Mouse (Mus musculus) gastrocnemius, postnatal 14 days (tissue): ENCODE data around the gene Slc10a7. TPM values are rescaled to one million over a fixed set of nuclear protein-coding genes. Genes with fewer than 3 reads are reported as not detected.
"Not testable (repeated sequence)": the region's sequence is repeated elsewhere in the genome, so short reads cannot be mapped to it uniquely, and the experiment has no call there.

Experiments used
- DNase-seq: peaks from one replicate; pipeline ENCODE4 v3.0.0; 2021; ENCODE audit warnings: mixed read lengths
- intact Hi-C: fragments of 180-260 bp; cut with DNase I; formaldehyde crosslinking; loops from one replicate; pipeline ENCODE4 v1.15.1; 2025; ENCODE audit warnings: low total_unique reads
- total RNA-seq, 2 experiments: library from RNA; stranded (reverse); gene quantifications; 2 replicates each; pipeline ENCODE4 v1.2.3; 2021

Slc10a7 gene
- total RNA-seq, 2 experiments from 2014 or later = 5.3 to 6.3 TPM

- intact Hi-C loops = loop anchor here (5.0 kb wide), 1 partner anchor 414 kb away; no protein-coding TSS in a partner anchor
- DNase-seq = no peak
Observed at GRCm38 (mm10) chr8:78651670-78652069, 142.5 kb downstream of the Slc10a7 start.

DNA sequence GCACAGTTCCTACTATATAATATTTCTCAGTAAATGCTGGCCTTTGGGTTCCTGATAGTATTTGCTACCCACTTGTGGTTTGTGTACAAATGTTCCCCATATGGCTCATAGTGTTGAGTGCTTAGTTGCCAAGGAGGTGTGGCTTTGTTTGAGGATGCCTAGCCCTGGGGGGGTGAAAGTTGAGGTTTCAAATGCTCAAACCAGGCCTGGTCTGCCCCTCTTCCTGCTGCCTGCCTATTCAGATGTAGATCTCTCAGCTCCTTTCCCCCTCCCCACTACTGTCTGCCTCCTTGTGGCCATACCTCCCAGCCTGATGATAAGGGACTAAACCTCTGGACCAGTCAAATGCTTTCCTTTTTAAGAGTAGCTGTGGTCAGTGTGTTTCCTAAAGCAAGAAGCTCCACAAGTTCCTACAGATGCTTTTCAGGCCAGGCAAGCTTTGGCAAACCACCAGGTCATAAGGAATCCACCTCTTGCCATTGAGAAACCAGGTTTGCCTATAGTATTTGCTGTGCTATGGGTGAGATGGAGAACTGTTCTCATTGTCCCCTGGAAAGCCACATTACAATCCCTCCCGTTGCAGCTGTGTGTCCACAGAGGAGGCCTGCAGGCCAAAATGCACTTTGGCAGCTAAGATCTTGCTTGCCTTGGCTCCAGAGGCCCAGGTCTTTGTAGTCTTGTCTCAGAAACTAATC is 146.4 kb downstream of the Slc10a7 start:
- DNase-seq = no peak
- intact Hi-C loops = no loop called here

- intact Hi-C loops = no loop called here
- no peak for DNase-seq
Observed at GRCm38 (mm10) chr8:78656700-78657370, 147.7 kb downstream of the Slc10a7 start.

GRCm38 (mm10) chr8:78658172-78658571 is 149.0 kb downstream of the Slc10a7 start:
- no peak for DNase-seq
- intact Hi-C loops = no loop called here

DNA sequence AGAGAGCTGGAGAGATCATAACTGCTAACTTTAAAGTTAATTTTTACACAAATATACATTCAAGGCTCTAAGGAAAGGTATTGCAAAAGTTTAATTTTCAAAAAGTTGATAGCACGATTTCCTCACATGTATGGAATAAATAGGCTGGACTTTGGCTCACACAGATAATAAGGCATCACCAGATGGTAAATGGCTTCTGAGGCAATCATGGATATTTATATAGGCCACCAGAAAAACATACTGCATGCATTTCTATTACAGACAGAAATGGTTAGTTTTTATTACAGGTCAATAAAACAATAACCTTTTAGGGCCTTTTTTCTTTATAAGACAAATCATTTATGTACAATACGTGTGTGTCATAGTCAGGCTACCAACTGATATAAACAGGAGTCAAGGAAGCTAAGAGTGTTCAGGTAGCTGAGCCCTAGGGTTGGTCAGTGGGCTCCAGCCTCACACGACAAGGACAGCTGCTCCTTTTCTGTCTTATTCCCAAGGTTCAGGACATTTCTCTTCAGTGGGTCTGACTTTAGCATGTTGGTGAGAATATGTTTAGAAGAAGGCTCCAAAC is 150.6 kb downstream of the Slc10a7 start:
- intact Hi-C loops = no loop called here
- DNase-seq = no peak

GRCm38 (mm10) chr8:78664306-78664940 is 155.3 kb downstream of the Slc10a7 start:
- intact Hi-C loops = no loop called here
- DNase-seq = no peak

DNA sequence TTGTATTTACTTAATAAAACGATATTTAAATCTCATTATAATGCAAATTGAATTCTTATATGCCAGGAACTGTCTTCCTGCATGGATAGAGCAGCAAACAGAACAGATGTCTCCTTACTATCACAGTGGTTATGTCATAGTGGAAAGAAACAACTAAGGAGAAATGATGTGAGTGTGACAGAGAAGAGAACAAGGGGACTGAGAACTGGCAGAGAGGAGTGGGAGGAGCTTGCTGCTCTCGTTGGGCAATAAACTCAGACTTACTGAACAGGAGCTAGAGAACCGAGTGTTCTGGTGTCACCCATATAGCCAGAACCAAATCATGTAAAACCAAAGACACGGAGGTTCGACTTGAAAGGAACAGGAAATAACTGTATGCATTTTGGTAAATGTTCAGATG is 158.3 kb downstream of the Slc10a7 start:
- DNase-seq = no peak
- intact Hi-C loops = no loop called here

DNA sequence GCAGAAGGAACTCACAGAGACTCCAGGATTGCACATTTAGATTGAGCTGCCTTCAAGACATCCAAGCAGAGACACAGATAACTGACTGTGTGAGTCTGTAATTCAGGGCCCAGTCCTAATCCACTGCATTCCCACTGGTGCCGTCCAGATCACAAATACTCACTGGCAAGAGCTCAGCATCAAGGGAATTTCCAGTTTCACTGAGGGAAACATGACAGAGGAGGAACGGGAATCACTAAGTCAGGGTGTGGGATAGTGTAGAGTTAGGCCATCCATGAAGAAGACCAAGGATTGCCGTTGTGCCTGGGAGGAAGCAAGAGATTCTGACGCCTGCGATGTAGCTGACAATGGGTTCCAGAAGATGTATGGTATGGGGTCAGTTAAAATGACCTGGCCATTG is 159.1 kb downstream of the Slc10a7 start:
- no peak for DNase-seq
- intact Hi-C loops = no loop called here

DNA sequence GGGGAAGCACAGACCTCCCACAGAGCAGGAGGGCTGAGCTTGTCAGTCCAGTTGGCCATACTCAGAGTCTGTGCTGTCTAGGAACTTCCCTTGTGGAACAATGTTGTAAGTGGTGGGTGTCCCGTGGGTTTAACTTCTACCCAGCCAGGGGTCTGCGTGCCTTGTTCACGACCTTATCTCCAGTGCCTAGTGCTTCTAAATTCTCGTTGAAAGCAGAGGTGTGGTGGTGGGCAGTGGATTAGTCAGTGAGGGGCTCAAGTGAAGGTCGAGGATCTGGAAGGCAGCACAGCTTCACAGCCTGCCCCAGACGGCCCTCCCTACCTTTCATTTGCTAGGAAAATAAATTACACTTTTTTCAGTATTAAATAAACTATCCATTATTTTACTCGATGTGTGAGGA is 161.1 kb downstream of the Slc10a7 start:
- DNase-seq = no peak
- intact Hi-C loops = no loop called here

GRCm38 (mm10) chr8:78678541-78679219 is 169.5 kb downstream of the Slc10a7 start:
- no peak for DNase-seq
- intact Hi-C loops = no loop called here

DNA sequence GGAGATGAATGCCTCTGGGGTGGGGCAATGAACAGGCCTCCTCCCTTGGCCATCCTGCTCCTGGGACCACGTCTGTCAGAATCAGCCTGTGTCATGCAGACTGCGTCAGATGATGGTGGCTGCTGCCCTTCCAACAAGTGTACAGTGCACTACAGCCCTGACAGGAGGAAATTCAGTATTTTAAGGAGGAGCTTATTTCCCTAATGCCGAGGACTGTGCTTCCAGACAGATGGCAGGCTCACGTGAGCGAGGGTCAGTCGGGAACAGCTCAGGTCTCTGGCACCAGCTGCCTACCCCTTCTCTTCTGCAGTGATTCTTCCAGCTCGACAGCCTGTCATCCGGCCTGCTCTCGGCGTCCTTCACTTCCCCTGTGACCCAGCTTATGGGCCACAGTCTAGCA is 181.6 kb downstream of the Slc10a7 start:
- intact Hi-C loops = no loop called here
- no peak for DNase-seq

GRCm38 (mm10) chr8:78698331-78698741 is 189.2 kb downstream of the Slc10a7 start:
- intact Hi-C loops = no loop called here
- no peak for DNase-seq

DNA sequence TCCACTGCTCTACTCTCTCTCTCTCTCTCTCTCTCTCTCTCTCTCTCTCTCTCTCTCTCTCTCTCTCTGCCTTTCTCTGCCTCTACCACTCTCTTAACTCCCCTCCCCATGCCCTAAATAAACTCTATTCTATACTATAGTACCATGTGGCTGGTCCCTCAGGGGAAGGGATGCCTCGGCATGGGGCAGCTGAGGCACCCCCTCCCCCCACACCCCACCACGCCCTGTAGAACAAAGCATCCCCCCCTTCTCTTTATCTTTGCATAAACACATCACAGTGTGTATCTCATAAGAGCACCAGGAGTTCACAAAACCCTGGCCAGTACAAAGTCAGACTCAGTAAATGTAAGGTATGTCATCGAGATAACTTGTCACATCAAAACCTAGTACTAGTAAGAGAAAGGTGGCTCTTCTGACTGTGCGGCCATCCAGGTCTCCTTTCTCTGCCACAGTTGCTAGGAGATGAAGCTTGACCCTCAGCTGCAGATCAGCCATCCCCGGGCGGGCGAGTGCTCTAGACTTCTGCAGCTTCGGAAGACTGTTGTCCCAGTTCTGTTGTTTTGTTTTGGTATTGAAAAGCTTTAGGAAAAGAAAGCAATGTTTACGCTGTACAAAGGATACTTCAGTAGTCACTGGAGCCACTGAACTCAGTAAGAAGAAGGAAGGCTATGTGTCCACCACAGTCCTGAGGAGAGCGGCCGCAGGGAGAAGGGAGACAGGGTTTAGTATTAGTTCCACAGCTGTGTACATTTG is 194.1 kb downstream of the Slc10a7 start:
- DNase-seq = no peak
- intact Hi-C loops = no loop called here

GRCm38 (mm10) chr8:78705980-78706379 is 196.8 kb downstream of the Slc10a7 start:
- intact Hi-C loops = no loop called here
- DNase-seq = no peak

GRCm38 (mm10) chr8:78709948-78710644 is 200.9 kb downstream of the Slc10a7 start:
- no peak for DNase-seq
- intact Hi-C loops = no loop called here

- intact Hi-C loops = no loop called here
- no peak for DNase-seq
Observed at GRCm38 (mm10) chr8:78710961-78711360, 201.8 kb downstream of the Slc10a7 start.

GRCm38 (mm10) chr8:78714880-78715279 is 205.7 kb downstream of the Slc10a7 start:
- DNase-seq = no peak
- intact Hi-C loops = no loop called here

GRCm38 (mm10) chr8:78716546-78716945 is 207.4 kb downstream of the Slc10a7 start:
- no peak for DNase-seq
- intact Hi-C loops = no loop called here

DNA sequence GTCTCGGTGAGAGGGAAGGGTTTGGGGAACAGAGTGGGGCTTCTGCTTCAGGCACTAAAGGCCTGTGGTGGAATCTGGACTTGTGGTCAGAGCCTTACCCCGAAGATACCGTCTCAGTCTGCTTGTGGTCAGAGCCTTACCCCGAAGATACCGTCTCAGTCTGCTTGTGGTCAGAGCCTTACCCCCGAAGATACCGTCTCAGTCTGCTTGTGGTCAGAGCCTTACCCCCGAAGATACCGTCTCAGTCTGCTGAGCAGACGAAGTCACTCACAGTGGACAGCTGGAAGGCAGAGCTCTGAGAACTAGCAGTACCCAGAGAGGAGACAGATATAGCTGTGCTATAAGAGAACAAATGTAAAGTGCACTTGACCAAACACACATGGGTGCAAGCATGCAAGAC is 208.0 kb downstream of the Slc10a7 start:
- intact Hi-C loops, DNase-seq: not testable (repeated sequence)
